ENCODE assay signal across 9 mouse cellular contexts in genomic region chr5:136402622-136403564, GRCm38 (mm10).
A peak's percentile ranks its signal among the peaks of the same experiment; 100 is the strongest.
DNase-seq lines count a peak whose midpoint lies in the region; ATAC-seq and TF ChIP-seq lines count a peak whose summit lies in the region.
"Had no signal": no experiment of that assay in that cellular context is flagged by ENCODE, and none has a peak within 500 bp of the region (broad histone marks: within the 10 kb centered on the region; RNA-seq: fewer than 3 reads in every experiment).

No protein-coding gene starts in this region.

- no peak overlapping the region for H3K9ac ChIP-seq in kidney, embryonic 16.5 days (replicated peaks; ENCODE audit: low read length)
- H3K9ac ChIP-seq in forebrain, postnatal 0 days, result no peak overlapping the region
- H3K9ac ChIP-seq: liver, embryonic 15.5 days had no signal

- H3K9me3 ChIP-seq in kidney, embryonic 16.5 days (ENCODE audit: low read length), result 0 out of 2 replicates have a peak, but pooled peaks cover 4% of the 10 kb centered on the region
- H3K9me3 ChIP-seq in embryonic facial prominence, embryonic 10.5 days, result peaks cover 5% of the 10 kb centered on the region; the same call in 1 of the 2 replicates
- H3K9me3 ChIP-seq in forebrain, postnatal 0 days (ENCODE audit: low read length), result no peaks in the 10 kb centered on the region
- H3K9me3 ChIP-seq: liver, embryonic 15.5 days had no signal

- H3K4me1 ChIP-seq in kidney, embryonic 16.5 days (ENCODE audit: insufficient read depth, low read length), result peaks cover 17% of the 10 kb centered on the region
- peaks cover 18% of the 10 kb centered on the region for H3K4me1 ChIP-seq in embryonic facial prominence, embryonic 10.5 days
- 0 out of 2 replicates have a peak, but pooled peaks cover 6% of the 10 kb centered on the region for H3K4me1 ChIP-seq in forebrain, postnatal 0 days (ENCODE audit: insufficient read depth)

- peak overlapping the region; percentile 21; the same call in 1 of the 2 replicates for H3K4me2 ChIP-seq in kidney, embryonic 16.5 days (replicated peaks; ENCODE audit: low read depth, low read length)
- H3K4me2 ChIP-seq in forebrain, postnatal 0 days (ENCODE audit: low read depth), result peak overlapping the region; percentile 28
- H3K4me2 ChIP-seq: liver, embryonic 15.5 days had no signal

- no peaks in the 10 kb centered on the region for H3K27me3 ChIP-seq in kidney, embryonic 16.5 days (ENCODE audit: insufficient read depth, low read length)
- no peaks in the 10 kb centered on the region for H3K27me3 ChIP-seq in embryonic facial prominence, embryonic 10.5 days (replicated peaks; ENCODE audit: low read depth, poor library complexity, severe bottlenecking)
- no peaks in the 10 kb centered on the region for H3K27me3 ChIP-seq in forebrain, postnatal 0 days (ENCODE audit: insufficient read depth, low read length)
- H3K27me3 ChIP-seq: liver, embryonic 15.5 days had no signal

- no peak overlapping the region for H3K4me3 ChIP-seq in kidney, embryonic 16.5 days (ENCODE audit: low read length)
- peak overlapping the region; percentile 15; the same call in 1 of the 2 replicates for H3K4me3 ChIP-seq in embryonic facial prominence, embryonic 10.5 days
- no peak overlapping the region for H3K4me3 ChIP-seq in forebrain, postnatal 0 days (ENCODE audit: low read depth, low read length)
- H3K4me3 ChIP-seq: liver, embryonic 15.5 days had no signal

- peak overlapping the region; percentile 67; the same call in 1 of the 2 replicates for H3K27ac ChIP-seq in kidney, embryonic 16.5 days (ENCODE audit: low read length)
- no peak overlapping the region for H3K27ac ChIP-seq in embryonic facial prominence, embryonic 10.5 days (replicated peaks)
- no peak overlapping the region for H3K27ac ChIP-seq in forebrain, postnatal 0 days (ENCODE audit: low read depth, low read length)
- H3K27ac ChIP-seq: liver, embryonic 15.5 days had no signal

- peak; percentile 14; the same call in 1 of the 2 replicates for ATAC-seq in kidney, embryonic 16.5 days (ENCODE audit: low FRiP score, low TSS enrichment)
- 0 out of 2 replicates have a peak, but pooled peaks have one; percentile 6 for ATAC-seq in forebrain, postnatal 0 days
- ATAC-seq in megakaryocyte progenitor cell, adult 5-6 weeks (replicated peaks; ENCODE audit: poor library complexity), result peak; percentile 32; the same call in 1 of the 2 replicates

- no peak for DNase-seq in kidney, adult 9 months
- no peak for DNase-seq in embryonic facial prominence, embryonic 10.5 days (ENCODE audit: low spot score)
- no peak for DNase-seq in forebrain, postnatal 0 days
- no peak for DNase-seq in cerebellum, adult 8-10 months
- DNase-seq in testis, postnatal 14 days (ENCODE audit: low spot score), result no peak
- DNase-seq: right cerebral cortex, adult 18-20 months had no signal

- 51% methylated on average over 15 of the region's 15 CpGs for WGBS in kidney, embryonic 16.5 days
- 80% methylated on average over 15 of the region's 15 CpGs for WGBS in embryonic facial prominence, embryonic 10.5 days
- 51% methylated on average over 15 of the region's 15 CpGs for WGBS in forebrain, postnatal 0 days

- peaks cover 9% of the 10 kb centered on the region; the same call in 1 of the 2 replicates for H3K36me3 ChIP-seq in kidney, embryonic 16.5 days (ENCODE audit: insufficient read depth, low read length)
- peaks cover 37% of the 10 kb centered on the region for H3K36me3 ChIP-seq in embryonic facial prominence, embryonic 10.5 days (replicated peaks)
- 0 out of 2 replicates have a peak, but pooled peaks cover 4% of the 10 kb centered on the region for H3K36me3 ChIP-seq in forebrain, postnatal 0 days (ENCODE audit: insufficient read depth)

- no peak for TF ChIP-seq CTCF in forebrain, postnatal 0 days (IDR thresholded peaks at IDR 0.05; ENCODE audit: low read depth)
